Mouse (Mus musculus) embryonic facial prominence, embryonic 11.5 days (tissue): ENCODE results near the gene Nf1. TPM values are rescaled to one million over a fixed set of nuclear protein-coding genes. Genes with fewer than 3 reads are reported as not detected.

Source experiments
- ATAC-seq: fragments of 200-750 bp; cut with Nextera tagmentation; replicated peaks from 2 replicates; pipeline ENCODE4 v1.8.0; 2017; ENCODE audit warnings: low read depth; ENCODE audit not compliant: insufficient number of reproducible peaks, low FRiP score, low TSS enrichment
- DNase-seq: peaks from one replicate; pipeline ENCODE4 v3.0.0-alpha.2; 2015; ENCODE audit warnings: low spot score
- H3K27ac ChIP-seq: fragments of 300-500 bp; sonication (generic); replicated peaks from 2 replicates; pipeline ENCODE4 v1.5.1; 2014; ENCODE audit warnings: mild to moderate bottlenecking, low read depth, low read length, control low read depth
- H3K27me3 ChIP-seq: fragments of 300-500 bp; sonication (generic); 2 replicates; pipeline ENCODE4 v1.6.1; 2014; ENCODE audit warnings: mild to moderate bottlenecking, low read length, moderate library complexity, mixed read lengths; ENCODE audit not compliant: control insufficient read depth, insufficient read depth
- H3K36me3 ChIP-seq: fragments of 300-500 bp; sonication (generic); replicated peaks from 2 replicates; pipeline ENCODE4 v1.6.1; 2014; ENCODE audit warnings: low read depth, mild to moderate bottlenecking, low read length, moderate library complexity, mixed read lengths; ENCODE audit not compliant: control insufficient read depth, insufficient read depth
- H3K4me1 ChIP-seq: fragments of 300-500 bp; sonication (generic); 2 replicates; pipeline ENCODE4 v1.6.1; 2014; ENCODE audit warnings: low read length, mixed read lengths; ENCODE audit not compliant: control insufficient read depth, insufficient read depth
- H3K4me2 ChIP-seq: fragments of 300-500 bp; sonication (generic); 2 replicates; pipeline ENCODE4 v1.6.1; 2014; ENCODE audit warnings: low read depth, mild to moderate bottlenecking, control low read depth, low read length, moderate library complexity
- H3K4me3 ChIP-seq: fragments of 300-500 bp; sonication (generic); 2 replicates; pipeline ENCODE4 v1.5.1; 2014; ENCODE audit warnings: low read depth, low read length, control low read depth
- H3K9ac ChIP-seq: fragments of 300-500 bp; sonication (generic); replicated peaks from 2 replicates; pipeline ENCODE4 v1.6.1; 2014; ENCODE audit warnings: mild to moderate bottlenecking, control low read depth, low read length
- H3K9me3 ChIP-seq: fragments of 300-500 bp; sonication (generic); replicated peaks from 2 replicates; pipeline ENCODE4 v1.6.1; 2016; ENCODE audit warnings: mild to moderate bottlenecking, low read length, inconsistent platforms, mixed read lengths; ENCODE audit not compliant: control insufficient read depth
- WGBS: fragments of 180-500 bp; shearing (Covaris S2); extraction: QIAGEN DNeasy Blood & Tissue Kit; methylation state at CpG from one replicate; pipeline ENCODE4 v1.1.7; 2014; 5-methylcytosine and 5-hydroxymethylcytosine counted together
- polyA plus RNA-seq: library from polyadenylated mRNA; unstranded; fragments of >200 nt; fragmentation: Nextera tagmentation; extraction: Ambion mirVana; gene quantifications from 2 replicates; pipeline ENCODE4 v1.2.1, GENCODE M21; 2014

Gene Nf1
- polyA plus RNA-seq, 1 experiment from 2014 or later, result 8.1 TPM

DNA sequence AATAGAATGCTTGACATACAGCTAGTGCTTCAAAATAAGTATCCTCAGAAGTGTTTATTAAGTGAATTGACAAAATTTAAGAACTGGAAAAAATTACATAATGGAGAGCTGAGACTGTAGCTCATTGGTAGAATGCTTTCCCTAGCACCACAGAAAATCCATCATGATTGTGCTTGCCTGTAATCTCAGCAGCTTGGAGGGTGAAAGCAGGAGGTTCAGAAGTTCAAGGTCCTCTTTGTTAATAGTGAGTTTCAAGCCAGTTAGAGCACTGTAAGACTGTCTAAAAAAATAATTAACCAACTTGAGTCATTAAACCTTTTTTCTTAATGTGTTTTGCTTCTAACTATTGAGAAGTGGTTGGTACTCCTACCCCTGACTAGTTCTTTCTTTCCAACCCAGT lies 108.9 kb downstream of the Nf1 start:
- Histone ChIP-seq H3K27ac (no peak overlapping the region), H3K27me3 (no peaks in the 10 kb centered on the region), H3K4me1 (no peaks in the 10 kb centered on the region), H3K4me3 (no peak overlapping the region), H3K4me2 (no peak overlapping the region), H3K9me3 (no peaks in the 10 kb centered on the region), H3K36me3 (no peaks in the 10 kb centered on the region; the same call in 1 of the 2 replicates), H3K9ac (no peak overlapping the region)
- DNase-seq, result no peak
- ATAC-seq, result no peak

- Histone ChIP-seq H3K4me1 (no peaks in the 10 kb centered on the region), H3K4me3 (no peak overlapping the region), H3K36me3 (no peaks in the 10 kb centered on the region; the same call in 1 of the 2 replicates), H3K9me3 (no peaks in the 10 kb centered on the region), H3K9ac (no peak overlapping the region), H3K4me2 (no peak overlapping the region), H3K27ac (no peak overlapping the region), H3K27me3 (no peaks in the 10 kb centered on the region)
- no peak for ATAC-seq
- DNase-seq, result no peak
Measured at GRCm38 (mm10) chr11:79452966-79453365, 113.5 kb downstream of the Nf1 start.

DNA sequence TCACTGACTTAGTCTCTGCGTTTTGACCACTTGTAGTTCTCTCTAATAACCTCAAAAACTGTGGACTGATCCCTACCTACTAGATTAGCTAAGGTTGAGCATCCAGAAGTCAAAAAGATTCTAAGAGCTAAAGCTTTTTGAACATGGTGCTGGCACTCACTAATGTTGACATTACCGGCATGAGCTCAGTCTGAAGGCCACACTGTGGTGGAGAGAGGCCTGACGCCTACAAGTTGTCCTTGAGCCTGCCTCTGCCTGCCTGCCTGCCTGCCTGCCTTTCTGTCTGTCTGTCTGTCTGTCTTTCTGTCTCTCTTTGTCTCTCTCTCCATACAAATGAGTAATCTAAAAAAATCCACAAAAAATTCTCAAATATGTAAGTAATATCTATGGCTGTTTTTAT lies 118.4 kb downstream of the Nf1 start:
- H3K4me3 ChIP-seq, result no peak overlapping the region
- H3K9me3 ChIP-seq, result no peaks in the 10 kb centered on the region
- WGBS, result 94% methylated on average over 3 of the region's 3 CpGs
- no peaks in the 10 kb centered on the region for H3K4me1 ChIP-seq
- no peak overlapping the region for H3K4me2 ChIP-seq
- no peak overlapping the region for H3K27ac ChIP-seq
- no peak overlapping the region for H3K9ac ChIP-seq
- peaks cover 2% of the 10 kb centered on the region; the same call in 1 of the 2 replicates for H3K36me3 ChIP-seq
- ATAC-seq, result no peak
- H3K27me3 ChIP-seq, result no peaks in the 10 kb centered on the region
- no peak for DNase-seq

GRCm38 (mm10) chr11:79459846-79460245 lies 120.4 kb downstream of the Nf1 start:
- WGBS, result 88% methylated on average over 4 of the region's 4 CpGs
- DNase-seq, result no peak
- H3K36me3 ChIP-seq, result peaks cover 2% of the 10 kb centered on the region; the same call in 1 of the 2 replicates

DNA sequence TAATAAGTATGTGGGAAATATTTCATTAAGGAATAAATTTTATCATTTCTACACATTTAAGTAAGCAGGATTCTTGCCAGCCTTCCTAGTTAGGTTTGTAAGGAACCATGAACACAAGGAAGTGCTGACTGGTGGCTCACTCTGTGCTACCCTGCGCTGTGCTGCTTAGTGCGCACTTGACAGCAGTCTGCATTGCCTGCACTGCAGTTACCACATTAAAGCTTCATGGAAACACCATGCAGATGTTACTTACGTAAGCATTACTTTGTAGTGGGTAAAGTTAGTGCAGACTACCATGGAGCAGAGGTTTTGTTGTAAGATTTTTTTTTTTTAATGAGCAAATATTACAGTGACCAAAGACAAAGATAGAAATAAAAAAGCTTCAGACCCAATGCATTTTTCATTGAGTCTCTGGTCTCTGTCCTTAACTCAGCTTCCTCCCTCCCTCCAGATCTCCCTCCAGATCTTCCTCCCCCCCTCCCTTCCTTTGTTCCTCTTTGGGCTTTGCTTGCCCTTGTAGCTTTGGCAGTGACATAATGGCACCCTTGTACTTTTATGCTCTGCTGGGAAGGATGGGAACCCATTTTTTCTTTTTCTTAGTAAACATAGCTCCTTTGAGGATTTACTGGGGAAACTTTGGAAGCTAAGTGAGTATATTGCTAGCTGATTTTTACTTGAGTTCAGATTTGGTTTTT lies 121.4 kb downstream of the Nf1 start:
- Histone ChIP-seq H3K9ac (no peak overlapping the region), H3K4me3 (no peak overlapping the region), H3K4me2 (no peak overlapping the region), H3K4me1 (no peaks in the 10 kb centered on the region), H3K36me3 (peaks cover 2% of the 10 kb centered on the region; the same call in 1 of the 2 replicates), H3K9me3 (no peaks in the 10 kb centered on the region), H3K27me3 (no peaks in the 10 kb centered on the region), H3K27ac (no peak overlapping the region)
- WGBS, result 91% methylated on average over 3 of the region's 3 CpGs
- DNase-seq, result no peak
- no peak for ATAC-seq

More at GRCm38 (mm10) chr11:79459846-79460245, 120.4 kb downstream of the Nf1 start:
- Histone ChIP-seq H3K4me1 (no peaks in the 10 kb centered on the region), H3K9ac (no peak overlapping the region), H3K4me2 (no peak overlapping the region), H3K4me3 (no peak overlapping the region), H3K27ac (no peak overlapping the region), H3K27me3 (no peaks in the 10 kb centered on the region), H3K9me3 (no peaks in the 10 kb centered on the region)
- no peak for ATAC-seq

- Histone ChIP-seq H3K4me2 (no peak overlapping the region), H3K36me3 (no peaks in the 10 kb centered on the region; the same call in 1 of the 2 replicates), H3K9ac (no peak overlapping the region), H3K27me3 (no peaks in the 10 kb centered on the region), H3K4me1 (no peaks in the 10 kb centered on the region), H3K9me3 (no peaks in the 10 kb centered on the region), H3K27ac (no peak overlapping the region), H3K4me3 (no peak overlapping the region)
- no peak for DNase-seq
- 80% methylated on average over 1 of the region's 1 CpGs for WGBS
- ATAC-seq, result no peak
Measured at GRCm38 (mm10) chr11:79468097-79468496, 128.6 kb downstream of the Nf1 start.

DNA sequence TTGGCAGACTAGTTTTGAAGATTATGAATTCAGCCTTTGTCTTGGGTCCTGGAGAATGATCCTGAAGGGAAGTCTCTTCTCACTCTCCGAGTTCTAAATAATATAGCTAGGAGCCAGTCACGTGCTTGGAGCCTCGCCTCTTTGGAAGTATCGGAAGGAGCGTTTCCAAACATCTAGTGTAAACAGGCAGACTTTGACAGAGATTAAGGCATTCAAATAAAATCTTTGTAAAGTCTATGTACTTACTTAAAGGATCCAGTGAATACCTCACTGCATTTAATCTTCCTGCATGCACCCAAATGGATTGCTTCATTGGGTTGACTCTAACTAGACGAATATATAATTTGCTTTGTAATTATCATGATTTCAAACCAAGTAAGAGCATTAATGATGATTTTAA lies 143.9 kb downstream of the Nf1 start:
- WGBS, result 89% methylated on average over 6 of the region's 6 CpGs
- ATAC-seq (no peak), DNase-seq (no peak)
- no peaks in the 10 kb centered on the region for H3K27me3 ChIP-seq
- no peaks in the 10 kb centered on the region for H3K36me3 ChIP-seq
- no peaks in the 10 kb centered on the region for H3K4me1 ChIP-seq
- H3K27ac ChIP-seq, result no peak overlapping the region
- no peak overlapping the region for H3K4me2 ChIP-seq
- no peaks in the 10 kb centered on the region for H3K9me3 ChIP-seq
- no peak overlapping the region for H3K4me3 ChIP-seq
- no peak overlapping the region for H3K9ac ChIP-seq

GRCm38 (mm10) chr11:79483876-79484528 lies 144.5 kb downstream of the Nf1 start:
- no peaks in the 10 kb centered on the region for H3K27me3 ChIP-seq
- DNase-seq, result no peak
- H3K36me3 ChIP-seq, result no peaks in the 10 kb centered on the region
- H3K27ac ChIP-seq, result no peak overlapping the region
- H3K9me3 ChIP-seq, result no peaks in the 10 kb centered on the region
- H3K4me3 ChIP-seq, result no peak overlapping the region
- ATAC-seq, result no peak
- no peak overlapping the region for H3K9ac ChIP-seq
- H3K4me1 ChIP-seq, result no peaks in the 10 kb centered on the region
- H3K4me2 ChIP-seq, result no peak overlapping the region
- 63% methylated on average over 7 of the region's 7 CpGs for WGBS
